Mouse (Mus musculus) stomach, embryonic 15.5 days (tissue): Measurements from ENCODE around the gene Ssh1. TPM values are rescaled to one million over a fixed set of nuclear protein-coding genes. Genes with fewer than 3 reads are reported as not detected.

ENCODE experiments used
- ATAC-seq: fragments of 200-750 bp; cut with Nextera tagmentation; 2 replicates; pipeline ENCODE4 v1.8.0; 2017; ENCODE audit warnings: low read depth, moderate number of reproducible peaks, moderate TSS enrichment; ENCODE audit not compliant: insufficient read depth, low FRiP score
- H3K27ac ChIP-seq: fragments of 300-500 bp; sonication (generic); 2 replicates; pipeline ENCODE4 v1.5.1; 2015; ENCODE audit warnings: mild to moderate bottlenecking, inconsistent platforms
- H3K27me3 ChIP-seq: fragments of 300-500 bp; sonication (generic); replicated peaks from 2 replicates; pipeline ENCODE4 v1.6.1; 2015; ENCODE audit warnings: inconsistent platforms
- H3K36me3 ChIP-seq: fragments of 300-500 bp; sonication (generic); 2 replicates; pipeline ENCODE4 v1.6.1; 2015; ENCODE audit warnings: inconsistent platforms
- H3K4me1 ChIP-seq: fragments of 300-500 bp; sonication (generic); 2 replicates; pipeline ENCODE4 v1.6.1; 2015; ENCODE audit warnings: inconsistent platforms
- H3K4me2 ChIP-seq: fragments of 300-500 bp; sonication (generic); 2 replicates; pipeline ENCODE4 v1.6.1; 2015; ENCODE audit warnings: mild to moderate bottlenecking, inconsistent platforms
- H3K4me3 ChIP-seq: fragments of 300-500 bp; sonication (generic); replicated peaks from 2 replicates; pipeline ENCODE4 v1.5.1; 2015; ENCODE audit warnings: inconsistent platforms
- H3K9ac ChIP-seq: fragments of 300-500 bp; sonication (generic); 2 replicates; pipeline ENCODE4 v1.6.1; 2015; ENCODE audit warnings: inconsistent platforms
- H3K9me3 ChIP-seq: fragments of 300-500 bp; sonication (generic); 2 replicates; pipeline ENCODE4 v1.6.1; 2016; ENCODE audit warnings: inconsistent platforms
- whole genome bisulfite sequencing: fragments of 180-500 bp; shearing (Covaris S2); methylation state at CpG from one replicate; pipeline ENCODE4 v1.1.7; 2015; 5-methylcytosine and 5-hydroxymethylcytosine counted together
- polyA plus RNA-seq: library from polyadenylated mRNA; unstranded; fragments of >200 nt; fragmentation: Nextera tagmentation; extraction: Ambion mirVana; gene quantifications from 2 replicates; pipeline ENCODE4 v1.2.1, GENCODE M21; 2015

The Ssh1 gene
- polyA plus RNA-seq, 1 experiment from 2014 or later = 13.7 TPM

DNA sequence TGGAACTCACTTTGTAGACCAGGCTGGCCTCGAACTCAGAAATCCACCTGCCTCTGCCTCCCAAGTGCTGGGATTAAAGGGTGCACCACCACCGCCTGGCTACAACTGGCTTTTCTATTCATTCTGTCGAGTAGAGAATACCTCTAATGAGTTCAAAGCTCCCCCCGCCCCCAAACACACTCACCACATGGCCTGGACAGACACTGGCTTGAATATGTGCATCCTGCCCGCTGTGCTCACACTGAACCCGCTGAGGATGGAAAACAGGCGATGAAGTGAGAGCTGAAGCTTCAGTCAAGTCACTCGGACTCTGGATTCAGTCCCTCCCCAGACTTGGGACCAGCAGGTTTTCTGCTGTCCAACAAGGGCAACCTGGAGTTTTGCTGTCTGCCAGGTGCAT is 33.3 kb downstream of the Ssh1 start:
- peaks cover 25% of the 10 kb centered on the region for H3K36me3 ChIP-seq
- no peak for ATAC-seq
- WGBS = 79% methylated on average over 8 of the region's 8 CpGs

DNA sequence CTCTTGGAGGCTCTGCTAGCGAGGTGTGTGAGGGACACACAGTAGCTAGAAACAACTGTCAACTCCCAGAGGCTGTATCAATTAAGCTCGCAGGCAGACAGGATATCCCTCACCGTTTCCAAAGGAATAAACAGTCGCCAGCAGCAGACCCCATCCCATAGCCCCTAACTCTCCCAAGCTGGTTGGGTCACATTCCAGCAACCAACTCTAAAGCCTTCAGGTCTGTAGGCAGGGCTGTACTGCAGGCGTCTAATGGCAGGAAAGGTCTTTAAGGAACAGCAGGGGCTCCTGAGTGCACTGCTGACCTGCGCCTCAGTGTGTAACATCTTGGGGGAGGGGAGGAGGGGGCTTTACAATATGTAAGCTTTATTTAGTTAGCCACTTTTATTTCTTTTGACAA is 34.7 kb downstream of the Ssh1 start:
- 16% methylated on average over 6 of the region's 6 CpGs for WGBS
- Histone ChIP-seq H3K9ac (no peak overlapping the region), H3K4me3 (no peak overlapping the region), H3K9me3 (no peaks in the 10 kb centered on the region), H3K36me3 (peaks cover 23% of the 10 kb centered on the region), H3K27me3 (no peaks in the 10 kb centered on the region), H3K27ac (no peak overlapping the region), H3K4me1 (0 out of 2 replicates have a peak, but pooled peaks cover 2% of the 10 kb centered on the region), H3K4me2 (no peak overlapping the region)
- ATAC-seq = no peak

More for the DNA sequence above, 33.3 kb downstream of the Ssh1 start:
- Histone ChIP-seq H3K4me2 (no peak overlapping the region), H3K27ac (no peak overlapping the region), H3K9me3 (no peaks in the 10 kb centered on the region), H3K9ac (no peak overlapping the region), H3K27me3 (no peaks in the 10 kb centered on the region), H3K4me3 (no peak overlapping the region), H3K4me1 (0 out of 2 replicates have a peak, but pooled peaks cover 2% of the 10 kb centered on the region)

DNA sequence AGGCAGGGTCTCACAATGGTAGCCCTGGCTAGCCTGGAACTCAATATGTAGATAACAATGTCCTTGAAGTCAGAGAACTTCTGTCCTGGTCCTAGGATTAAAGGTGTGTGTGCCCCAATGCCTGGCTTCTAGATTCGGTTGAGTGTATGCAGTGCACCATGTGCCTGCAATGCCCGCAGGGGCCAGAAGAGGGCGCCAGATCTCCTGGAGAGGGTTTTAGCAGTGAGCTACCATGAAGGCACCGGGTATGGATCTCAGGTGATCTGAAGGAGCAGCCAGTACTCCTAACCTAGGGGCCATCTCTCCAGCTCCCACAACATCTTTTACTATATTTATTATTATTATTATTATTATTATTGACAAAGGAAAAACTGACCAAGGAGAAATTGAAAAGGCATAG is 37.2 kb downstream of the Ssh1 start:
- Histone ChIP-seq H3K4me3 (no peak overlapping the region), H3K9ac (no peak overlapping the region), H3K9me3 (no peaks in the 10 kb centered on the region), H3K27ac (no peak overlapping the region), H3K27me3 (no peaks in the 10 kb centered on the region), H3K36me3 (peaks cover 28% of the 10 kb centered on the region), H3K4me1 (0 out of 2 replicates have a peak, but pooled peaks cover 2% of the 10 kb centered on the region), H3K4me2 (no peak overlapping the region)
- no peak for ATAC-seq
- WGBS = 5% methylated on average over 4 of the region's 4 CpGs

DNA sequence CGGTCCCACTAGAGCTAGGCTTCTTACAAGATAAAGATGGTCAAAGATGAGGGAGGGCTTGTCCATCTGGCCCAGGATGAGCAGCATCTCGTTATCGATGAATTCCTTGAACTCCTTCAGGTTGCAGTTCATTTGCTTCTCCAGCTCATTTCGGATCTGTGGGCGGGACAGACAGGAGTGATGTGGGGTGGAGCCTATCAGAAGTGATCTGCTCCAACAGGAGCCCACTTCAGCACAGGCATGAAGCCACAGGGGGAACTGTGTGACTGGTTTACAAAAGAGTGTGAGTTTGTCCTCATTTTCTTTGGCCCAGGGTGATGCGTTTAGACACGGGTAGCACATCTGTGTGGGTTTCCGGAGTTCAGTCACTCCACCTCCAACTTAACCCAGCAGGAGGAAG is 38.0 kb downstream of the Ssh1 start:
- Histone ChIP-seq H3K9ac (no peak overlapping the region), H3K27me3 (no peaks in the 10 kb centered on the region), H3K4me2 (no peak overlapping the region), H3K4me1 (0 out of 2 replicates have a peak, but pooled peaks cover 2% of the 10 kb centered on the region), H3K27ac (no peak overlapping the region), H3K36me3 (peaks cover 31% of the 10 kb centered on the region), H3K4me3 (no peak overlapping the region), H3K9me3 (no peaks in the 10 kb centered on the region)
- no peak for ATAC-seq
- 92% methylated on average over 8 of the region's 8 CpGs for WGBS

GRCm38 (mm10) chr5:113955281-113955680 is 38.4 kb downstream of the Ssh1 start:
- Histone ChIP-seq H3K9me3 (no peaks in the 10 kb centered on the region), H3K4me1 (0 out of 2 replicates have a peak, but pooled peaks cover 2% of the 10 kb centered on the region), H3K36me3 (peaks cover 35% of the 10 kb centered on the region), H3K9ac (no peak overlapping the region), H3K4me2 (no peak overlapping the region), H3K27ac (no peak overlapping the region), H3K27me3 (no peaks in the 10 kb centered on the region), H3K4me3 (no peak overlapping the region)
- ATAC-seq = no peak
- 88% methylated on average over 5 of the region's 5 CpGs for WGBS

DNA sequence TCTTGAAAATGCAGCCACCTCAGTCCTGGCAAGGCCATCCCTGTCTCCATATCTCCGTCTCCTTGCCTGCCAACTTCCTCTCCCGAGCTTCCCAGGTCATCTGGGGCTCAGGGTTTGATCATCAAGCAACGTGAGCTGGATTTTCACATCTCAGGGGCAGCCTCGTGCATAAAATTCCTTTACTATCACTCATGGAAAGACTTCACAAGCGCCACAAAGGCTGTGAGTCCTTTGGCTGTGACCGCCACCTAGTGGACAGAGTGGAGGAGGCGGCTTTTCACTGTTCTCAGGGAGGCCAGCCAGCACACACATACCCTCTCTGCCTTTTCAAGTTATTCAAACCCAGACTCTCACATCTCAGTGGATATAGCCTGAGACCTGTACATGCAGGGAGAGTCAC is 39.3 kb downstream of the Ssh1 start:
- Histone ChIP-seq H3K4me2 (no peak overlapping the region), H3K36me3 (peaks cover 43% of the 10 kb centered on the region), H3K9ac (no peak overlapping the region), H3K9me3 (no peaks in the 10 kb centered on the region), H3K4me3 (no peak overlapping the region), H3K4me1 (no peaks in the 10 kb centered on the region), H3K27me3 (no peaks in the 10 kb centered on the region), H3K27ac (no peak overlapping the region)
- WGBS = 14% methylated on average over 7 of the region's 7 CpGs
- ATAC-seq = no peak

DNA sequence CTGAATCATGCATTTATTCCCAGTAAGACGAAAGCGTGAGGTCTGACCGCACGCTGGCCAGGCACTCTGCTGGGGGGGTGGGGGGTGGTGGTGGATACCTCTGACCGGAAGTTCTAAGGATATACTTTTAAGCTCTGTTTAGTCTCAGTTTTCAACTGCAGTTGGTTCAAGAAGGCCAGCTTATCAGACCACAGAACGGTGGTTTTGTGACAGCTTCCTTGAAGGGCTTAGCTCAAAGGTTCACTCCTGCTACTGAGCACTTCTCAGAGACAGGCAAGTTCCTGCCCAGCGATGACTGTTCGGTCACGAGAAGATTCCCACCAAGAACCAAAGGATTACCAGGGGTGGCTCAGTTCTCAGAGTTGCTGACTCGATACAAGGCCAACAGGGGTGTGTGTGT is 41.2 kb downstream of the Ssh1 start:
- Histone ChIP-seq H3K4me1 (no peaks in the 10 kb centered on the region), H3K9me3 (no peaks in the 10 kb centered on the region), H3K4me2 (no peak overlapping the region), H3K27me3 (no peaks in the 10 kb centered on the region), H3K4me3 (no peak overlapping the region), H3K9ac (no peak overlapping the region), H3K27ac (no peak overlapping the region), H3K36me3 (peaks cover 45% of the 10 kb centered on the region)
- 60% methylated on average over 10 of the region's 10 CpGs for WGBS
- no peak for ATAC-seq

GRCm38 (mm10) chr5:113951693-113952071 is 42.0 kb downstream of the Ssh1 start:
- H3K4me2 ChIP-seq = no peak overlapping the region
- H3K4me1 ChIP-seq = no peaks in the 10 kb centered on the region
- no peak overlapping the region for H3K4me3 ChIP-seq
- H3K9ac ChIP-seq = no peak overlapping the region
- peaks cover 44% of the 10 kb centered on the region for H3K36me3 ChIP-seq
- WGBS = 37% methylated on average over 11 of the region's 11 CpGs
- 0 out of 2 replicates have a peak, but pooled peaks have one; percentile 17 for ATAC-seq
- no peaks in the 10 kb centered on the region for H3K9me3 ChIP-seq
- no peak overlapping the region for H3K27ac ChIP-seq
- no peaks in the 10 kb centered on the region for H3K27me3 ChIP-seq

DNA sequence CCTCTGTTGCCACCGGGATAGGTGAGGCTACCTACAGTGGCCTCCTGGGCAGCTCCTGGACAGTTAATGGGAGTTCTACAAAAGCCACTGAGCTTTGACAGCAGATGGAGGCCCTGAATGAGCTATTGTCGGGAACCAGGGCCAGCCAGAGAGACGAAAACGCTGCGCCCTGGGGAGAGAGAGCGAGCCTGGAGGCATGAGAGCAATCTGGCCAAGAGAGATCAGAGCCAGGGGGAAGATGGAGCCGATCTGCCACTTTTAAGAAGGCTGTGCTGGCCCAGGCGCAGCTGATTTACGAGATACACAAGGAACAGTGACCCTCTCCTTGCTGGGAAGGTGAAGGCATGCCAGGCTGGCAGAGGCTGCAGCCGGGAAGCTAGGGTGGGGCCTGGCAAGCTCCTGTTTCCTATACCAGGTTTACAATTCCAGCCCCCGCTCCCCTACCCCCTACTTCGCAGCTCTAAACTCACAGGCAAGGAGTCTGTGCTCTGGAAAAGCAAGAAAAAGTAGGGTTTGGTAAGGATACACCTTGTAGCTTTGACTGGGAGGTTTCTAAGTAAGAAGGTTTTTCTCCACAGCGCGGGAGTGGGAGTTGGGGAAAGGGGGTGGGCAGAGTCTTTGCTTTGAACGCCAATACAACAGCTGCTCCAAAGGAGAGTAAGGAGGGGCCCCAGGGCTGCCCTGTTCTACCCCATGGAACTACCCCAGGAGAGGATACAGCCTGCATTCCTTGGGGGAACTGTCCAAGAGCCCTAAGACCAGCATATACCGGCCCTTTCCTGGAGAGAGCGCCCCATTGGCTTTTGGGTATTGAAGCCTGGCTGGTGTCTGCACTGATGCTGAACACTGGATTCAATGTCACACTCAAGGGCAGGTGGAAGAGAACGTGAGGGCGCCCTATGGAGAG is 42.7 kb downstream of the Ssh1 start:
- Histone ChIP-seq H3K4me3 (no peak overlapping the region), H3K4me1 (no peaks in the 10 kb centered on the region), H3K4me2 (no peak overlapping the region), H3K36me3 (peaks cover 44% of the 10 kb centered on the region), H3K9me3 (no peaks in the 10 kb centered on the region), H3K27me3 (no peaks in the 10 kb centered on the region), H3K27ac (no peak overlapping the region), H3K9ac (no peak overlapping the region)
- WGBS = 74% methylated on average over 19 of the region's 19 CpGs
- ATAC-seq = peak; percentile 32; the same call in 1 of the 2 replicates

GRCm38 (mm10) chr5:113950133-113950532 is 43.6 kb downstream of the Ssh1 start:
- H3K4me3 ChIP-seq = no peak overlapping the region
- H3K27ac ChIP-seq = no peak overlapping the region
- H3K36me3 ChIP-seq = peaks cover 38% of the 10 kb centered on the region
- H3K9ac ChIP-seq = no peak overlapping the region
- H3K9me3 ChIP-seq = no peaks in the 10 kb centered on the region
- no peaks in the 10 kb centered on the region for H3K4me1 ChIP-seq
- ATAC-seq = no peak
- 91% methylated on average over 17 of the region's 17 CpGs for WGBS
- H3K27me3 ChIP-seq = no peaks in the 10 kb centered on the region
- no peak overlapping the region for H3K4me2 ChIP-seq

GRCm38 (mm10) chr5:113947280-113947679 is 46.4 kb downstream of the Ssh1 start:
- Histone ChIP-seq H3K27ac (no peak overlapping the region), H3K4me3 (no peak overlapping the region), H3K9me3 (no peaks in the 10 kb centered on the region), H3K27me3 (no peaks in the 10 kb centered on the region), H3K9ac (no peak overlapping the region), H3K4me2 (no peak overlapping the region), H3K4me1 (no peaks in the 10 kb centered on the region), H3K36me3 (peaks cover 56% of the 10 kb centered on the region)
- ATAC-seq = no peak
- 73% methylated on average over 2 of the region's 2 CpGs for WGBS

DNA sequence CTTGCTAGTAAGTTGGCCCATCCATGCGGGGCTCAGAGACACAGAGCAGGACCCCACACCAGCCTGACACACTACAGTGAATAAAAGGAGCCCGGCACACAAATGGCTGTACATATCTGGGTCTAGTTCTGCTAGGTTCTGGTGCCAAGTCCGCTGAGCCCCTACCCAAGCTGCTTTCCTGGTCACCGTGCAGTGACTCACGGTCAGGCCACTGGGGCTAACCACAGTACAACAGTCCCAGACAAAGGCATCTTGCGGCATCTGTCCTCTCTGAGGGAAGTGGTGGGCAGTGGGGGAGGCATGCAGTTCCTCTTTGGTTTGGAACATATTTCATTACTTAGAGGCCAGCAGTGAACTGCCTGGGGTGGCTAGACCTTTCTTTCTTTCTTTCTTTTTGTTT is 48.6 kb downstream of the Ssh1 start:
- peaks cover 55% of the 10 kb centered on the region for H3K36me3 ChIP-seq
- ATAC-seq = no peak

More for the DNA sequence above, 48.6 kb downstream of the Ssh1 start:
- 85% methylated on average over 6 of the region's 6 CpGs for WGBS
- no peak overlapping the region for H3K9ac ChIP-seq
- no peaks in the 10 kb centered on the region for H3K9me3 ChIP-seq
- H3K27me3 ChIP-seq = no peaks in the 10 kb centered on the region
- H3K27ac ChIP-seq = 0 out of 2 replicates have a peak overlapping the region, but pooled peaks have one; percentile 7
- H3K4me3 ChIP-seq = no peak overlapping the region
- no peaks in the 10 kb centered on the region for H3K4me1 ChIP-seq
- no peak overlapping the region for H3K4me2 ChIP-seq
